Mouse (Mus musculus): ENCODE data around the gene Fbxl8. TPM values are rescaled to one million over a fixed set of nuclear protein-coding genes. Genes with fewer than 3 reads are reported as not detected.
"Not testable (repeated sequence)": the region's sequence is repeated elsewhere in the genome, so short reads cannot be mapped to it uniquely, and the experiment has no call there.

Fbxl8 gene
- polyA plus RNA-seq, 1 experiment from 2014 or later, result 0.72 TPM

DNA sequence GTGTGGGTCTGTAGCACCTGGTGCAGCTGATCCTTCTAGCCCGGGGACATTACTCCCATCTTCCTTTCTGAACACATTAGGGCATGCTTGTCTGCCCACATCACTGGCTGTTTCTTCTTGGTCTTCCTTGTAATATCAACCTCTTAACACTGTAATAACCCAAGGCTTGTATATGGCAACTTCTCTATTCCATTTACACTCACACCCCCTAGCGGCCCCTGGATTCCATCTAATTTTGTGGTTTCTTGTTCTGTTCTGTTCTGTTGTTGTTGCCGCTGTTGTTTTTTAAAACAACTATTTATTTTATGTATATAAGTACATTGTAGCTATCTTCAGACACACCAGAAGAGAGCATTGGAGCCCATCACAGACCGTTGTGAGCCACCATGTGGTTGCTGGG lies 22.5 kb downstream of the Fbxl8 start:
- Histone ChIP-seq H3K4me1 (ENCODE audit: control insufficient read depth, insufficient read depth, low read length) (peaks cover 42% of the 10 kb centered on the region), H3K27ac (replicated peaks; ENCODE audit: low read depth, low read length) (no peak overlapping the region), H3K9ac (replicated peaks; ENCODE audit: low read length) (peak overlapping the region; percentile 20; the same call in 1 of the 2 replicates), H3K9me3 (ENCODE audit: control insufficient read depth, low read length) (no peaks in the 10 kb centered on the region), H3K27me3 (ENCODE audit: control insufficient read depth, insufficient read depth, low read length) (peaks cover 10% of the 10 kb centered on the region; the same call in 1 of the 2 replicates), H3K4me3 (replicated peaks; ENCODE audit: low read depth, low read length) (no peak overlapping the region), H3K36me3 (ENCODE audit: control insufficient read depth, insufficient read depth, low read length) (peaks cover 34% of the 10 kb centered on the region), H3K4me2 (ENCODE audit: low read length) (peak overlapping the region; percentile 67)
- DNase-seq (no peak), ATAC-seq (ENCODE audit: low FRiP score, low TSS enrichment) (no peak)
- WGBS, result 88% methylated on average over 4 of the region's 4 CpGs

DNA sequence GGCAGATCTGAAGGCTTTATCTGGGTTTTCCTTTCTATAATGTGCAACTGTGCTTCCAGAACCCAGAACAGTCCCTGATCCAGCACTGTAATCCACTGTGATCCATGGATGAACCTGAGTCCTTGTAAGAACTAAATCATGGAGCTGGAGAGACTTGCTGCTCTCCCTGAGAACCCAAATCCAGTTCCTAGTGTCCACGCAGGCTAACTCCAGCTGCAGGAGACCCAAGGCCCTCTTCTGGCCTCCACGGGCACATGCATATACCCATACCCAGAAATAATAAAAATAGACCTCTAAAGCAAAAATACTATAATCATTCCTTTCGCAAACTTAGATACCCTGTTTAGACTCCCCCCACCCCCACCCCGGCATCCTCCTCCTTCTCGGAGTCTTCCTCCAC lies 23.8 kb downstream of the Fbxl8 start:
- Histone ChIP-seq H3K9ac (replicated peaks; ENCODE audit: low read length) (peak overlapping the region; percentile 66), H3K4me2 (ENCODE audit: low read length) (peak overlapping the region; percentile 67), H3K4me3 (replicated peaks; ENCODE audit: low read depth, low read length) (peak overlapping the region; percentile 49), H3K9me3 (ENCODE audit: control insufficient read depth, low read length) (no peaks in the 10 kb centered on the region), H3K4me1 (ENCODE audit: control insufficient read depth, insufficient read depth, low read length) (peaks cover 42% of the 10 kb centered on the region), H3K27ac (replicated peaks; ENCODE audit: low read depth, low read length) (peak overlapping the region; percentile 94), H3K36me3 (ENCODE audit: control insufficient read depth, insufficient read depth, low read length) (peaks cover 20% of the 10 kb centered on the region), H3K27me3 (ENCODE audit: control insufficient read depth, insufficient read depth, low read length) (peaks cover 10% of the 10 kb centered on the region; the same call in 1 of the 2 replicates)
- WGBS, result 87% methylated on average over 5 of the region's 5 CpGs
- DNase-seq (no peak), ATAC-seq (ENCODE audit: low FRiP score, low TSS enrichment) (no peak)

DNA sequence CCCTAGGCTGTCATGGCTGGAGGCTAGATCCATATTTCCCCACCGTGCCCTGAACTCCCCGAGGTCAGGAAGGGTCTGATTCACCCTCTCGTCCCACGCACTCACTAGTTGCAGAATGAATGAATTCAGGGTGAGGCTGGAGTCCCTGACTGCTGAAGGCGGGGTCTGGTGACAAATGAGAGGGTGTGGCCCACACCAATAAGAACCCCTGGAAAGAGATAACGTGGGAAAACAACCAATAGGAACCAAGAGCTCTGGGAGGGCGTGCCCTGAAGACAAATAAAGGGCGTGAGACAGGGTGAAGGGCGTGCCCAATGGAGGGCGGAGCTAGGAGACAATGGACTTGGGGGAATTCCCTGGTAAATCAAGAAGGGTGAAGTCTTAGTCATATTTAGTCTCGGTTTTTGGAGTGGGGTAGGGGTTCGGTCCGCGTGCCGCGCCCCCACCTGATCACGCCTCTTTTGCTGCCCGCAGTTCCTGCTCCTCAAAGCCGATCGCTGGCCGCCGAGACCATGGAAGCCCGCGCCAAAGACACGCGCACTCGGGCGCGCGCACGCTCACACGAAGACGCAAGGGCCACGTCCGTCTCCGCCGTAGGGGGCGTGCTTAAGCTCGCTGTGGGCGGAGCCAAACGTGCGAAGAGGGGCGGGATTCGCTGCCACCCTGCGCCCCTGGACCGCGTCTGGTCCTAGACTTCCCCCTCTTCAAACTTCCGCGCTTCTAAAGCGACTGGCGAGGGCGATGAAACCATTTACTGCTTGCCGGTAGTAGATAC lies 24.7 kb downstream of the Fbxl8 start:
- peaks cover 42% of the 10 kb centered on the region for H3K4me1 ChIP-seq (ENCODE audit: control insufficient read depth, insufficient read depth, low read length)
- peak overlapping the region; percentile 67 for H3K4me2 ChIP-seq (ENCODE audit: low read length)
- H3K9me3 ChIP-seq (ENCODE audit: control insufficient read depth, low read length), result no peaks in the 10 kb centered on the region
- H3K4me3 ChIP-seq (replicated peaks; ENCODE audit: low read depth, low read length), result peak overlapping the region; percentile 49
- under 1% methylated on average over 53 of the region's 53 CpGs for WGBS
- peak; percentile 100 for DNase-seq
- peaks cover 14% of the 10 kb centered on the region for H3K36me3 ChIP-seq (ENCODE audit: control insufficient read depth, insufficient read depth, low read length)
- H3K27me3 ChIP-seq (ENCODE audit: control insufficient read depth, insufficient read depth, low read length), result peaks cover 10% of the 10 kb centered on the region; the same call in 1 of the 2 replicates
- peak; percentile 93 for ATAC-seq (ENCODE audit: low FRiP score, low TSS enrichment)
- H3K27ac ChIP-seq (replicated peaks; ENCODE audit: low read depth, low read length), result peak overlapping the region; percentile 94
- H3K9ac ChIP-seq (replicated peaks; ENCODE audit: low read length), result peak overlapping the region; percentile 66

- peak within 1 kb of the TSS; percentile 49 for H3K4me3 ChIP-seq (replicated peaks; ENCODE audit: low read depth, low read length)
- H3K9ac ChIP-seq (replicated peaks; ENCODE audit: low read length), result peak within 1 kb of the TSS; percentile 66
- H3K4me2 ChIP-seq (ENCODE audit: low read length), result peak within 1 kb of the TSS; percentile 67
- DNase-seq, result peak; percentile 76
- peaks cover 42% of the 10 kb centered on the region for H3K4me1 ChIP-seq (ENCODE audit: control insufficient read depth, insufficient read depth, low read length)
- ATAC-seq (ENCODE audit: low FRiP score, low TSS enrichment), result peak; percentile 43
- peaks cover 8% of the 10 kb centered on the region for H3K36me3 ChIP-seq (ENCODE audit: control insufficient read depth, insufficient read depth, low read length)
- H3K27ac ChIP-seq (replicated peaks; ENCODE audit: low read depth, low read length), result peak within 1 kb of the TSS; percentile 94
- 1% methylated on average over 43 of the region's 43 CpGs for WGBS
- H3K9me3 ChIP-seq (ENCODE audit: control insufficient read depth, low read length), result no peaks in the 10 kb centered on the region
- H3K27me3 ChIP-seq (ENCODE audit: control insufficient read depth, insufficient read depth, low read length), result peaks cover 10% of the 10 kb centered on the region; the same call in 1 of the 2 replicates
Measured at GRCm38 (mm10) chr8:105289805-105290460, 25.5 kb downstream of the Fbxl8 start, which contains the start of gene 4931428F04Rik. 4931428F04Rik (minus strand) TSS chr8:105289864.

DNA sequence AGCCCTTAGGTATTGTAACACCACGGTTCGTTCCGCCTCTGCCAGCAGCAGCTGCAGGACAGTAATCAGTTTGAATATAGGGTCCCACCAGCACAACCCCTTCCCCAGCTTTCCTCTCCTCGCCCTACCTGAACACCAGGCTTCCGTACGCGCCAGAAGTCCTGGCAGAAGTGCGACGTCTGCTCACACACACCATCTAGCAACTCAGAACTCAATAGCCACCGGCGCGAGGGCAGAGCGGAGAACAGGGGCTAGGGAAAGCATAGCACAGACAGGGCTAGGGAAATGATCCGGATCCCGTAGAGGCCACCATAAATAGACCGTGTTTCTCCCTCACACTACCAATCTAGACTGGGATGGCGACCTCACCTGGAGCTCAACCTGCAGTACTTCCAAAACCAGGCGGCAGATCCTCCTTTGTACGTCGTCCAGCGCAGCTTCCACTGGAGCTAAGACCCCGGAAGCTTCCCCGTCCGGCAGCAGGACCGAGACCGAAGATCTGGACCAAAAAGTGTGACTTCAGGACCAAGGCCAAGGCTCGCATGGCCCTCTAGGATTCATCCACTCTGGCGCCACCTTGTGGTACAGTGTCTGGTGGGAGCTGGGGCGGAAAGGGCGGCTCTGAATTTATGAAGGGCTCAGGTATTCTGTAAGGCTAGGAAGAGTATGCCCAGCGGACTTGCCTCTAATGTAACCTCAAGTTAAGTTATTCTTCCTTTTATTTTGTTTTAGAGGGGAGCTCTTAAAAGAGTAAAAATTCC lies 26.3 kb downstream of the Fbxl8 start:
- DNase-seq, result peak; percentile 90

DNA sequence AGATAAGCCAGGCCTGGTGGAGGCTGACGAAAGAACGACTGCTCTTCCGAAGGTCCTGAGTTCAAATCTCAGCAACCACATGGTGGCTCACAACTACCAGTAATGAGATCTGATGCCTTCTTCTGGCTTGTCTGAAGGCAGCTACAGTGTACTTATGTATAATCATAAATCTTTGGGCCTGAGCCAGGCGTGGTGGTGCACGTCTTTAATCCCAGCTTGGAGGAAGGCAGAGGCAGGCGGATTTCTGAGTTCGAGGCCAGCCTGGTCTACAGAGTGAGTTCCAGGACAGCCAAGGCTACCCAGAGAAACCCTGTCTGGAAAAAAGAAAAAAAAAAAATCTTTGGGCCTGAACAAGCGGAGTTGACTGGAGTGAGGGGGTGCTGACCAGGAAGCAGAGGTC lies 26.9 kb downstream of the Fbxl8 start:
- ATAC-seq (ENCODE audit: low FRiP score, low TSS enrichment); H3K4me2 ChIP-seq (ENCODE audit: low read length); H3K9ac ChIP-seq (replicated peaks; ENCODE audit: low read length); H3K4me3 ChIP-seq (replicated peaks; ENCODE audit: low read depth, low read length); H3K27ac ChIP-seq (replicated peaks; ENCODE audit: low read depth, low read length); H3K36me3 ChIP-seq (ENCODE audit: control insufficient read depth, insufficient read depth, low read length); DNase-seq; H3K9me3 ChIP-seq (ENCODE audit: control insufficient read depth, low read length); H3K27me3 ChIP-seq (ENCODE audit: control insufficient read depth, insufficient read depth, low read length): not testable (repeated sequence)
- peaks cover 32% of the 10 kb centered on the region for H3K4me1 ChIP-seq (ENCODE audit: control insufficient read depth, insufficient read depth, low read length)
- WGBS, result 82% methylated on average over 8 of the region's 8 CpGs

More for the DNA sequence above, 26.3 kb downstream of the Fbxl8 start:
- H3K4me3 ChIP-seq (replicated peaks; ENCODE audit: low read depth, low read length), result peak overlapping the region; percentile 49
- H3K9me3 ChIP-seq (ENCODE audit: control insufficient read depth, low read length), result no peaks in the 10 kb centered on the region
- no peak for ATAC-seq (ENCODE audit: low FRiP score, low TSS enrichment)
- 4% methylated on average over 31 of the region's 31 CpGs for WGBS
- no peak overlapping the region for H3K27ac ChIP-seq (replicated peaks; ENCODE audit: low read depth, low read length)
- peak overlapping the region; percentile 7; the same call in 1 of the 2 replicates for H3K9ac ChIP-seq (replicated peaks; ENCODE audit: low read length)
- peaks cover 38% of the 10 kb centered on the region for H3K4me1 ChIP-seq (ENCODE audit: control insufficient read depth, insufficient read depth, low read length)
- peaks cover 10% of the 10 kb centered on the region; the same call in 1 of the 2 replicates for H3K27me3 ChIP-seq (ENCODE audit: control insufficient read depth, insufficient read depth, low read length)
- H3K4me2 ChIP-seq (ENCODE audit: low read length), result peak overlapping the region; percentile 67
- no peaks in the 10 kb centered on the region for H3K36me3 ChIP-seq (ENCODE audit: control insufficient read depth, insufficient read depth, low read length)

DNA sequence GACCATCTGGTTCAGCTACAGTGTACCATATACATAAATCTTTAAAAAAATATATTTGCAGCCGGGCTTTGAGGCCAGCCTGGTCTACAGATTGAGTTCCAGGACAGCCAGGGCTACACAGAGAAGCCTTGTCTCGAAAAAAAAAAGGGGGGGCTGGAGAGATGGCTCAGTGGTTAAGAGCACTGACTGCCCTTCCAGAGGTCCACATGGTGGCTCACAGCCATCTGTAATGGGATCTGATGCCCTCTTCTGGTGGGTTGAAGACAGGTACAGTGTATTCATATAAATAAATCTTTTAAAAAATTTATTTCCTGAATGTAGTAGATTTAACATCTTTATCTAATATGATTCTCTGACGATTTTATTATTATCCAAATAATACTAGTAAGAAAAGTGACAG lies 27.4 kb downstream of the Fbxl8 start:
- not testable (repeated sequence) for H3K9ac ChIP-seq (replicated peaks; ENCODE audit: low read length); ATAC-seq (ENCODE audit: low FRiP score, low TSS enrichment); H3K4me2 ChIP-seq (ENCODE audit: low read length); H3K27me3 ChIP-seq (ENCODE audit: control insufficient read depth, insufficient read depth, low read length); DNase-seq; H3K27ac ChIP-seq (replicated peaks; ENCODE audit: low read depth, low read length); H3K9me3 ChIP-seq (ENCODE audit: control insufficient read depth, low read length); H3K36me3 ChIP-seq (ENCODE audit: control insufficient read depth, insufficient read depth, low read length); H3K4me3 ChIP-seq (replicated peaks; ENCODE audit: low read depth, low read length)
- peaks cover 28% of the 10 kb centered on the region for H3K4me1 ChIP-seq (ENCODE audit: control insufficient read depth, insufficient read depth, low read length)
- WGBS, result 73% methylated on average over 3 of the region's 3 CpGs

DNA sequence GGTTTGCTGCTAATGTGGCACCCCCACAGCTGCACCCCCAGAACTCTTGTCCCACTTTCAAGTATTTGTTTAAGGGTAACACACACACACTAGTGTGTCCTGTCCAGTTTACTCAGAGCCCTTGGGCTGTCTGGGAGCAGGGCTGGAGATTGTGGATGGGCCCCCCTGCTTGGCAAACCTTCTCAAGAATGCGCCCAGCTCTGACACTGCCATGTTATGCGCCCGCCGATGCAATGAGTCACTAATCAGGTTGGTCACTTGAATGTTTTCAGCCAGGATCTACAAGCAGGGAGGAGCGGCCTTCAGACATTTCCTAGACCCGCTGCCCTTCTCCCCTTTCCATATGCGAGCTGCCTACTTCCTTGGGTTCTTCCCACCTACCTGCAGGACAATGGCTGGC lies 28.0 kb downstream of the Fbxl8 start:
- DNase-seq, result no peak
- ATAC-seq (ENCODE audit: low FRiP score, low TSS enrichment), result no peak
- no peaks in the 10 kb centered on the region for H3K9me3 ChIP-seq (ENCODE audit: control insufficient read depth, low read length)
- no peak overlapping the region for H3K27ac ChIP-seq (replicated peaks; ENCODE audit: low read depth, low read length)
- no peak overlapping the region for H3K4me3 ChIP-seq (replicated peaks; ENCODE audit: low read depth, low read length)
- H3K27me3 ChIP-seq (ENCODE audit: control insufficient read depth, insufficient read depth, low read length), result peaks cover 10% of the 10 kb centered on the region; the same call in 1 of the 2 replicates
- 87% methylated on average over 7 of the region's 7 CpGs for WGBS
- H3K36me3 ChIP-seq (ENCODE audit: control insufficient read depth, insufficient read depth, low read length), result no peaks in the 10 kb centered on the region
- H3K9ac ChIP-seq (replicated peaks; ENCODE audit: low read length), result no peak overlapping the region
- no peak overlapping the region for H3K4me2 ChIP-seq (ENCODE audit: low read length)
- peaks cover 21% of the 10 kb centered on the region for H3K4me1 ChIP-seq (ENCODE audit: control insufficient read depth, insufficient read depth, low read length)
